Mouse (Mus musculus): ENCODE measurements around the gene Moap1.

Gene Moap1

DNA sequence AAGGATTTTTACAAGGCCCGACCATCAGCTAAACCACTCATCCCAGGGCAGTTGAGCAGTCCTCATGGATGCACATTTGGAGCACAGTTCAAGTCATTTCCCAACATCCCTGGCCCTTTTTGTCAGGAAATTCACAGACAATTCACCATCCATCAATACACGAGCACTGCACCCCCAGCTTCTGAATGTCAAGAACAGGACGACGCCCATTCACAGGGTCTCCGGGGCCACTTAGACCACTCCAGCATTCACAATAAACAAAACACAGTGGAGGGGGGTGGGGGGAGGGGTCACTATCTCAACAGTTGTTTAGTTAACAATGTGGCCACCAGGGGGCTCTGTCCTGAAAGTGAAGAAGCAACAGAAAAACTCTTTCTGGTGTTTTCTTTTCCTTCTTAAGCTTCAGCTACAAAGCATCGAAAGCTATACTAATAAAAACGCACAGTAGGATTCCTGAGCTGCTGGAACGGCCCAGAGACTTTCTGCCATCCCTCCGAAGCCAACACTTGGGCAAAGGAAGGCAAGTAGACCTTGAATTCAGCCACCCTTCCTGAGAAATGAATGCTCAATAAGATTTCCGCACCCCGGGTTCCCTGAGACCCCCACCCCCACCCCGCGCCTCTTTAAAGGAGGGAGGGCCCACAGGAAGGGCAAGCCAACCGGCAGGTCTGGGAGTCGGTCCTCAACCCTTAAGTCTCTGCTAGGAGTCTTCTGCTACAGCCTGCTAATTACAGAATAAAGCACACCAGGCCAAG lies 40.9 kb downstream of the Moap1 start:
- Histone ChIP-seq H3K36me3 (ENCODE audit: insufficient read depth, low read length) (peaks cover 19% of the 10 kb centered on the region), H3K9me3 (ENCODE audit: low read length) (no peaks in the 10 kb centered on the region), H3K27me3 (ENCODE audit: insufficient read depth, low read length) (peaks cover 3% of the 10 kb centered on the region; the same call in 1 of the 2 replicates), H3K4me1 (replicated peaks; ENCODE audit: low read depth, low read length) (peaks cover 88% of the 10 kb centered on the region), H3K4me3 (replicated peaks; ENCODE audit: low read length) (peak overlapping the region; percentile 90)
- TF ChIP-seq CTCF (conservative IDR thresholded peaks at IDR 0.05; ENCODE audit: low read length) (peak; percentile 39), NANOG (IDR thresholded peaks at IDR 0.05; ENCODE audit: borderline replicate concordance, low read length) (no peak; the same call in 1 of the 2 replicates)

DNA sequence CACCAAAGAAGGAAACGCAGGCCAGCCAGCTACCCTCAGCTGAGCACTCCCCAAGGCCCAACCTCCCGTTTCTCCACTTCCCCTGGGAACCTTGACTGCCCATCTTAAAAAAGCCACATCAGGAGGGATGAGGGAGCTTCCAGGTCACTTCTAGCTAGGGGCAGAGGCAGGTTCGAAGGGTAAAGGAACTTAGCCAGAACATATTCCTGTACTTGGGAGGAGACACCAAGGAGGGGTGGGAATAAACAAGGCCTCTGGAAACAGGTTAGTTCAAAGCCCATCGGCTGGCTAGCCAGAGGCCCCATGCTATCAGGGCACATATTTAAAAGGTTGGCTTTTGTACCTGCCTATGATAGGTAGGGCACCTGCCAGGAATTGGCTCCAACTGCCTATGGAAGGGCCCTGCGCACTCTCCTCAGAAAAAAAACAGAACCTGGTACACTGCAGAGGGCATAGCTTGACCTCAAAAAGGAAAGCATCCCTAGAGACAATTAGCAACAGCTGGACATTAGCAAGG lies 41.7 kb downstream of the Moap1 start:
- H3K27me3 ChIP-seq (ENCODE audit: insufficient read depth, low read length), result peaks cover 3% of the 10 kb centered on the region; the same call in 1 of the 2 replicates
- TF ChIP-seq NANOG (IDR thresholded peaks at IDR 0.05; ENCODE audit: borderline replicate concordance, low read length) (no peak), POU5F1 (IDR thresholded peaks at IDR 0.05; ENCODE audit: borderline replicate concordance, low read length) (no peak), CTCF (conservative IDR thresholded peaks at IDR 0.05; ENCODE audit: low read length) (no peak)
- peak overlapping the region; percentile 90 for H3K4me3 ChIP-seq (replicated peaks; ENCODE audit: low read length)
- peaks cover 23% of the 10 kb centered on the region for H3K36me3 ChIP-seq (ENCODE audit: insufficient read depth, low read length)
- H3K4me1 ChIP-seq (replicated peaks; ENCODE audit: low read depth, low read length), result peaks cover 88% of the 10 kb centered on the region
- no peaks in the 10 kb centered on the region for H3K9me3 ChIP-seq (ENCODE audit: low read length)

DNA sequence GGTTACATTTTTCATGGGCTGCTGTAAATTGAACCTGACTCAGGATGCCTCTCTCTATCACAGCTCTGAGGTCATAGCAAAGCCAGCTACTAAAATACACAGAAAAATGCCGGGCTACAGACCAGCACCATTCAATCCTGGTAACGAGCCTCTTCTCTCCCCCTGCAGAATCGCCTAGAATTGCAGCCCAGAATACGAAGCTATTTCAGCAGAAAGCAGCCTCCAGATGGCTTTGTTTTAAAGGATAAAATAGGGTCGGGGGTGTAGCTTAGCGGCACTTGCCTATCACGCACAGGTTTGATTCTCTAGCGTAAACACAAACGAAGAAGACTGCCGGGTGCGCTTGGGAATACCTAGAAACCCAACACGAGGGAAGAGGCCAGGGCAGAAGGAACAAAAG lies 43.0 kb downstream of the Moap1 start:
- Histone ChIP-seq H3K9me3 (ENCODE audit: low read length) (no peaks in the 10 kb centered on the region), H3K4me1 (replicated peaks; ENCODE audit: low read depth, low read length) (peaks cover 88% of the 10 kb centered on the region), H3K36me3 (ENCODE audit: insufficient read depth, low read length) (peaks cover 23% of the 10 kb centered on the region), H3K4me3 (replicated peaks; ENCODE audit: low read length) (peak overlapping the region; percentile 90), H3K27me3 (ENCODE audit: insufficient read depth, low read length) (0 out of 2 replicates have a peak, but pooled peaks cover 3% of the 10 kb centered on the region)
- no peak for TF ChIP-seq NANOG (IDR thresholded peaks at IDR 0.05; ENCODE audit: borderline replicate concordance, low read length)
- TF ChIP-seq CTCF (conservative IDR thresholded peaks at IDR 0.05; ENCODE audit: low read length), result no peak
- no peak for TF ChIP-seq POU5F1 (IDR thresholded peaks at IDR 0.05; ENCODE audit: borderline replicate concordance, low read length)

DNA sequence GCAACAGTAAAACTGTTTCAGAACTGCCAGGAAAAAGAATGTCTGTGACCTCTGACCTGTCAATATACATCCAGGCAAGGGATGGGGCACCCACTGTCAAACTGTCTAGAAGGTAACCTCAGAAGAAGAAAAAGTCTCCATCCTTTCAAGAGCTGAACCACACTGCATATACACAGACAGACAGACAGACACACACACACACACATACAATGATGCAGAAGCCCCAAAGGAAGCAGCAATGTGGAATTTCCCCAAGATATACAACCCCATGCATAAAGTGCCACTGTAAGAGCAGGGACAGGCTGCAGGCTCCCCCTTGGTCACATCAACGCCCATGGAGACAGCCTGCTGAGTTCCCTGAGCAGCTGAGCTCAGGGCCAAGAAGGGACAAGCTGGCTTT lies 44.3 kb downstream of the Moap1 start:
- H3K9me3 ChIP-seq (ENCODE audit: low read length), result no peaks in the 10 kb centered on the region
- peaks cover 30% of the 10 kb centered on the region for H3K36me3 ChIP-seq (ENCODE audit: insufficient read depth, low read length)
- H3K4me1 ChIP-seq (replicated peaks; ENCODE audit: low read depth, low read length), result peaks cover 99% of the 10 kb centered on the region
- H3K4me3 ChIP-seq (replicated peaks; ENCODE audit: low read length), result peak overlapping the region; percentile 53
- 0 out of 2 replicates have a peak, but pooled peaks cover 3% of the 10 kb centered on the region for H3K27me3 ChIP-seq (ENCODE audit: insufficient read depth, low read length)
- TF ChIP-seq CTCF (conservative IDR thresholded peaks at IDR 0.05; ENCODE audit: low read length), result no peak
- TF ChIP-seq POU5F1 (IDR thresholded peaks at IDR 0.05; ENCODE audit: borderline replicate concordance, low read length), result no peak
- no peak for TF ChIP-seq NANOG (IDR thresholded peaks at IDR 0.05; ENCODE audit: borderline replicate concordance, low read length)

- peaks cover 99% of the 10 kb centered on the region for H3K4me1 ChIP-seq (replicated peaks; ENCODE audit: low read depth, low read length)
- TF ChIP-seq NANOG (IDR thresholded peaks at IDR 0.05; ENCODE audit: borderline replicate concordance, low read length) (no peak), CTCF (conservative IDR thresholded peaks at IDR 0.05; ENCODE audit: low read length) (no peak), POU5F1 (IDR thresholded peaks at IDR 0.05; ENCODE audit: borderline replicate concordance, low read length) (no peak)
- no peaks in the 10 kb centered on the region for H3K9me3 ChIP-seq (ENCODE audit: low read length)
- peak overlapping the region; percentile 53 for H3K4me3 ChIP-seq (replicated peaks; ENCODE audit: low read length)
- H3K36me3 ChIP-seq (ENCODE audit: insufficient read depth, low read length), result peaks cover 40% of the 10 kb centered on the region
- no peaks in the 10 kb centered on the region for H3K27me3 ChIP-seq (ENCODE audit: insufficient read depth, low read length)
Observed at GRCm38 (mm10) chr12:102698089-102698684, 45.3 kb downstream of the Moap1 start.

DNA sequence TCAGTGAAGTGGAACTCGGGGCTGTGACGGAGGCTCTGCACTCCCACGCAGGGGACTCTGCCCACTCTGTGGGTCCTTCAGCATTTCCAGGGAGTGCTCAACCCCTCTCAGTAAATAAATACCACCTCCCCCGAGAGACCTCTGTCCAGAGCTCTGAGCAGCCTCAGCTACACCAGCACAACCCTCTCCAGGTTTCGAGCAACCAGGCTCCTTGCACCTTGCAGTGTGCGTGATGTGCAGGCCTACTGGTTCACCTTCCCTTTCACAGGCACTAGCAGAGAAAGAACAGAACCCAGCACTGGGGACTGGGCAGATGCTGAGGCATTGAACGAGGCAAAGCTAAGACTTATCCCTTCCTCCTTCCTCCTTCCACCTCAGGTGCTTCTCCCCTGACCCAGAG lies 46.1 kb downstream of the Moap1 start:
- no peaks in the 10 kb centered on the region for H3K9me3 ChIP-seq (ENCODE audit: low read length)
- H3K4me1 ChIP-seq (replicated peaks; ENCODE audit: low read depth, low read length), result peaks cover 100% of the 10 kb centered on the region
- TF ChIP-seq CTCF (conservative IDR thresholded peaks at IDR 0.05; ENCODE audit: low read length) (no peak), NANOG (IDR thresholded peaks at IDR 0.05; ENCODE audit: borderline replicate concordance, low read length) (no peak), POU5F1 (IDR thresholded peaks at IDR 0.05; ENCODE audit: borderline replicate concordance, low read length) (no peak)
- peaks cover 48% of the 10 kb centered on the region for H3K36me3 ChIP-seq (ENCODE audit: insufficient read depth, low read length)
- H3K4me3 ChIP-seq (replicated peaks; ENCODE audit: low read length), result peak overlapping the region; percentile 53
- no peaks in the 10 kb centered on the region for H3K27me3 ChIP-seq (ENCODE audit: insufficient read depth, low read length)

- TF ChIP-seq CTCF (conservative IDR thresholded peaks at IDR 0.05; ENCODE audit: low read length), result no peak
- TF ChIP-seq POU5F1 (IDR thresholded peaks at IDR 0.05; ENCODE audit: borderline replicate concordance, low read length), result no peak
- no peak for TF ChIP-seq NANOG (IDR thresholded peaks at IDR 0.05; ENCODE audit: borderline replicate concordance, low read length)
- peak overlapping the region; percentile 53 for H3K4me3 ChIP-seq (replicated peaks; ENCODE audit: low read length)
- H3K36me3 ChIP-seq (ENCODE audit: insufficient read depth, low read length), result peaks cover 52% of the 10 kb centered on the region
- H3K9me3 ChIP-seq (ENCODE audit: low read length), result no peaks in the 10 kb centered on the region
- H3K27me3 ChIP-seq (ENCODE audit: insufficient read depth, low read length), result no peaks in the 10 kb centered on the region
- H3K4me1 ChIP-seq (replicated peaks; ENCODE audit: low read depth, low read length), result peaks cover 100% of the 10 kb centered on the region
Observed at GRCm38 (mm10) chr12:102696635-102697354, 46.7 kb downstream of the Moap1 start.
